Mouse (Mus musculus) adrenal gland, postnatal 25 days (tissue): ENCODE results near the gene Zmynd8. TPM values are rescaled to one million over a fixed set of nuclear protein-coding genes. Genes with fewer than 3 reads are reported as not detected.
"Not testable (repeated sequence)": the region's sequence is repeated elsewhere in the genome, so short reads cannot be mapped to it uniquely, and the experiment has no call there.

Source experiments
- DNase-seq: peaks from one replicate; pipeline ENCODE4 v3.0.0; 2021; ENCODE audit warnings: mixed read lengths
- total RNA-seq: library from RNA; stranded (reverse); gene quantifications from 2 replicates; pipeline ENCODE4 v1.2.3, GENCODE M21; 2021

Zmynd8 gene
- total RNA-seq, 1 experiment from 2014 or later: 73.1 TPM

GRCm38 (mm10) chr2:165808179-165808975 is 90.4 kb downstream of the Zmynd8 start:
- DNase-seq: no peak

GRCm38 (mm10) chr2:165800174-165800573 is 98.6 kb downstream of the Zmynd8 start:
- DNase-seq: not testable (repeated sequence)

GRCm38 (mm10) chr2:165797876-165798275 is 100.9 kb downstream of the Zmynd8 start:
- no peak for DNase-seq

GRCm38 (mm10) chr2:165793283-165793638 is 105.6 kb downstream of the Zmynd8 start:
- DNase-seq: no peak

- DNase-seq: no peak
Measured at GRCm38 (mm10) chr2:165792431-165793282, 106.2 kb downstream of the Zmynd8 start.

GRCm38 (mm10) chr2:165791657-165792056 is 107.2 kb downstream of the Zmynd8 start:
- peak; percentile 64 for DNase-seq

GRCm38 (mm10) chr2:165791026-165791425 is 107.8 kb downstream of the Zmynd8 start:
- DNase-seq: peak; percentile 27

- DNase-seq: no peak
Measured at GRCm38 (mm10) chr2:165789667-165790066, 109.1 kb downstream of the Zmynd8 start.

GRCm38 (mm10) chr2:165788796-165789195 is 110.0 kb downstream of the Zmynd8 start:
- DNase-seq: no peak

- DNase-seq: peak; percentile 83
Measured at GRCm38 (mm10) chr2:165788005-165788404, 110.8 kb downstream of the Zmynd8 start.

GRCm38 (mm10) chr2:165786467-165786866 is 112.3 kb downstream of the Zmynd8 start:
- no peak for DNase-seq

- DNase-seq: no peak
Measured at GRCm38 (mm10) chr2:165785312-165786036, 113.3 kb downstream of the Zmynd8 start.

GRCm38 (mm10) chr2:165782324-165782723 is 116.5 kb downstream of the Zmynd8 start:
- peak; percentile 76 for DNase-seq

- peak; percentile 68 for DNase-seq
Measured at GRCm38 (mm10) chr2:165778927-165779326, 119.9 kb downstream of the Zmynd8 start.

GRCm38 (mm10) chr2:165769375-165769948 is 129.4 kb downstream of the Zmynd8 start:
- DNase-seq: no peak

- no peak for DNase-seq
Measured at GRCm38 (mm10) chr2:165768805-165769358, 129.9 kb downstream of the Zmynd8 start.

GRCm38 (mm10) chr2:165759421-165759985 is 139.3 kb downstream of the Zmynd8 start:
- DNase-seq: no peak

- DNase-seq: no peak
Measured at GRCm38 (mm10) chr2:165758534-165758933, 140.3 kb downstream of the Zmynd8 start.

GRCm38 (mm10) chr2:165757799-165758198 is 141.0 kb downstream of the Zmynd8 start:
- no peak for DNase-seq

GRCm38 (mm10) chr2:165752704-165753103 is 146.1 kb downstream of the Zmynd8 start:
- no peak for DNase-seq

- peak; percentile 22 for DNase-seq
Measured at GRCm38 (mm10) chr2:165751068-165751467, 147.7 kb downstream of the Zmynd8 start.
